Mouse (Mus musculus) ES-Bruce4 (cell line): ENCODE data around the gene Alx3. TPM values are rescaled to one million over a fixed set of nuclear protein-coding genes. Genes with fewer than 3 reads are reported as not detected.

ENCODE experiments used
- H3K27ac ChIP-seq: 2 replicates; pipeline ENCODE4 v1.5.1; 2012; ENCODE audit warnings: low read length, inconsistent platforms; ENCODE audit not compliant: insufficient read depth
- H3K27me3 ChIP-seq: 2 replicates; pipeline ENCODE4 v1.6.1; 2012; ENCODE audit warnings: mild to moderate bottlenecking, low read length, inconsistent platforms; ENCODE audit not compliant: control insufficient read depth, poor library complexity, insufficient read depth, severe bottlenecking
- H3K36me3 ChIP-seq: 2 replicates; pipeline ENCODE4 v1.6.1; 2012; ENCODE audit warnings: inconsistent platforms, mild to moderate bottlenecking, low read length, moderate library complexity; ENCODE audit not compliant: control insufficient read depth, poor library complexity, insufficient read depth, severe bottlenecking
- H3K4me1 ChIP-seq: one replicate; pipeline ENCODE4 v1.8.1; 2011; ENCODE audit warnings: low read length; ENCODE audit not compliant: control insufficient read depth, insufficient read depth
- H3K4me3 ChIP-seq: 2 replicates; pipeline ENCODE4 v1.5.1; 2011; ENCODE audit warnings: low read depth, mild to moderate bottlenecking, low read length
- H3K9ac ChIP-seq: 2 replicates; pipeline ENCODE4 v1.6.1; 2012; ENCODE audit warnings: low read depth, mild to moderate bottlenecking, inconsistent platforms; ENCODE audit not compliant: poor library complexity, severe bottlenecking
- H3K9me3 ChIP-seq: replicated peaks from 2 replicates; pipeline ENCODE4 v1.6.1; 2012; ENCODE audit warnings: mild to moderate bottlenecking, low read length, inconsistent platforms; ENCODE audit not compliant: control insufficient read depth, poor library complexity, insufficient read depth, severe bottlenecking
- CTCF ChIP-seq: IDR thresholded peaks from one replicate; pipeline ENCODE4 v1.8.1; 2011; ENCODE audit warnings: low read depth, low read length
- EP300 ChIP-seq: IDR thresholded peaks from 2 replicates; pipeline ENCODE4 v1.6.1; 2011; ENCODE audit warnings: low read depth, low read length; ENCODE audit not compliant: insufficient read depth
- POLR2A ChIP-seq: IDR thresholded peaks from one replicate; pipeline ENCODE4 v1.8.1; 2011; ENCODE audit warnings: low read length; ENCODE audit not compliant: insufficient read depth
- polyA plus RNA-seq: library from polyadenylated mRNA; stranded (reverse); fragments of >200 nt; gene quantifications from 2 replicates; pipeline ENCODE4 v1.2.4, GENCODE M21; 2011; ENCODE audit warnings: low read depth; ENCODE audit not compliant: missing spikeins, insufficient read depth, insufficient read length

The Alx3 gene
- polyA plus RNA-seq, 1 experiment = 0.31 TPM

GRCm38 (mm10) chr3:107611394-107611793, 16.6 kb downstream of the Alx3 start:
- Histone ChIP-seq H3K4me1 (no peaks in the 10 kb centered on the region), H3K36me3 (peaks cover 2% of the 10 kb centered on the region; the same call in 1 of the 2 replicates), H3K27me3 (no peaks in the 10 kb centered on the region), H3K9me3 (no peaks in the 10 kb centered on the region), H3K27ac (no peak overlapping the region), H3K4me3 (no peak overlapping the region), H3K9ac (no peak overlapping the region)
- TF ChIP-seq POLR2A (no peak), CTCF (no peak), EP300 (no peak)

- Histone ChIP-seq H3K36me3 (peaks cover 4% of the 10 kb centered on the region), H3K4me3 (no peak overlapping the region), H3K27me3 (no peaks in the 10 kb centered on the region), H3K9ac (no peak overlapping the region), H3K4me1 (no peaks in the 10 kb centered on the region), H3K27ac (no peak overlapping the region), H3K9me3 (no peaks in the 10 kb centered on the region)
- TF ChIP-seq POLR2A = no peak
- peak; percentile 97 for TF ChIP-seq CTCF
- no peak for TF ChIP-seq EP300
Observed at GRCm38 (mm10) chr3:107612902-107613525, 18.2 kb downstream of the Alx3 start.

GRCm38 (mm10) chr3:107617800-107618199, 23.0 kb downstream of the Alx3 start:
- TF ChIP-seq CTCF (no peak), POLR2A (no peak), EP300 (no peak)
- Histone ChIP-seq H3K36me3 (peaks cover 4% of the 10 kb centered on the region), H3K27ac (no peak overlapping the region), H3K9me3 (no peaks in the 10 kb centered on the region), H3K9ac (no peak overlapping the region), H3K4me1 (no peaks in the 10 kb centered on the region), H3K4me3 (no peak overlapping the region), H3K27me3 (no peaks in the 10 kb centered on the region)

- no peak overlapping the region for H3K27ac ChIP-seq
- no peaks in the 10 kb centered on the region for H3K9me3 ChIP-seq
- peaks cover 4% of the 10 kb centered on the region for H3K36me3 ChIP-seq
- no peaks in the 10 kb centered on the region for H3K27me3 ChIP-seq
- H3K9ac ChIP-seq = no peak overlapping the region
- no peak overlapping the region for H3K4me3 ChIP-seq
- no peaks in the 10 kb centered on the region for H3K4me1 ChIP-seq
- TF ChIP-seq CTCF = no peak
- no peak for TF ChIP-seq POLR2A
- TF ChIP-seq EP300 = no peak
Observed at GRCm38 (mm10) chr3:107619911-107620310, 25.1 kb downstream of the Alx3 start.

DNA sequence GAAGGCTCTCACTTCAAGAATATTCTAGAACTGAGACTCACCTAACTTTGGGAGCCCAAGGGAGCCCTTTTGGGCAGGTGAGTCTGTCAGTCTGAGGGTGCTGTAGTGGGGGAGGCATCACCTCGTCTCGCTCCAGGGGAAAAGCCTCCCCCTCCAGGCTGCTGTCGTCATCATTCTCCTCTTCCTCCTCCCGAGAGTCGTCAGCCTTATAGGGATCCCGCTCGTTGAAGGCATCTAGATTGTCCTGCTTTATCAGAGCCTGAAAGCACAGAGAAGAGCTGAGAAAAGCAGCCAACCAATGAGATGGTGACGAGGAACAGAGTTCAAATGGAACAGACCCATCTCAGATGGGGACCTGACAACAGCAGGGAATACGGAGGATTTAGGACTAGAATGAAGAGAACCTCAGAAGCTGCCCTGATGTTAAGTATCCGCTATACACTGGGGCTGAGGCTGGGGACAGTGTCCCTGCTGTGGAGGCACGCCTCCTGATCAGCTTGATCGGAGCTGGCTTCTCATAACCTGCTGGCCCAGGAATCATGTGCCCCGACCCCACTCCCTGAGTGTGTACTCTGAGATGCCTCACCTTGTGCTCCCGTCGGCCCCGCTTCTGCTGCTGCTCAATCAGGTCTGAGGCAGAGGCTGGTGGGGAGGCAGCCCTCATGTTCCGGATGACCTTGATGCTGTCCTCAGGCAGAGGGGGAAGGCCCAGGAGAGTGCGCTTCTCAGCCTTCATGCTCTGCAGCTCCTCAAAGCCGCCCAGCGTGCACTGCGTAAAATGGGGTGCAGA, 26.6 kb downstream of the Alx3 start:
- Histone ChIP-seq H3K4me3 (no peak overlapping the region), H3K9me3 (no peaks in the 10 kb centered on the region), H3K36me3 (peaks cover 6% of the 10 kb centered on the region), H3K27ac (no peak overlapping the region), H3K9ac (no peak overlapping the region), H3K27me3 (no peaks in the 10 kb centered on the region), H3K4me1 (no peaks in the 10 kb centered on the region)
- no peak for TF ChIP-seq CTCF
- no peak for TF ChIP-seq POLR2A
- TF ChIP-seq EP300 = no peak

DNA sequence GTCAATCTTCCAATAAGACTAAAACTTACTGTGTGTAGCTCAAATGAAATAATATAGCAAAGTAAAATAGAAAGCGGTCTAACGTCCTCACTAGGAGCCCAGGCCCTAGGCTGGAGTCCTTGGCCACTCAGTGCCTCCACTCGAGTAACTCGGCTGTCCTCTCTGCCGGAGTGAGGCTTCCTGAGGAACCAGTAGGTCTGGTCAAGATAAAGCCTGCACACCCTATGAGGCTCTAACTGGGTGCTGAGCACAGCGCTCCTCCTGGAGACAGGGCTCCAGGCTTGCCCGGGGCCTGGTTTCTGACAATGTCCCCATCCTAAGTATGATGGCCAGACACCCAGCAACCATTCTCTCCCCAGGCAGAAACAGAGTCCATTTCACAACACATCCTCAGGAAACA, 27.7 kb downstream of the Alx3 start:
- no peak overlapping the region for H3K9ac ChIP-seq
- H3K27ac ChIP-seq = no peak overlapping the region
- H3K4me3 ChIP-seq = no peak overlapping the region
- peaks cover 9% of the 10 kb centered on the region for H3K36me3 ChIP-seq
- no peaks in the 10 kb centered on the region for H3K27me3 ChIP-seq
- H3K9me3 ChIP-seq = no peaks in the 10 kb centered on the region
- TF ChIP-seq EP300 (no peak), POLR2A (no peak), CTCF (no peak)
- no peaks in the 10 kb centered on the region for H3K4me1 ChIP-seq
